Mouse (Mus musculus): ENCODE results near the gene Zfp992. TPM values are rescaled to one million over a fixed set of nuclear protein-coding genes. Genes with fewer than 3 reads are reported as not detected.

Zfp992 gene
- 0.17 and 0.21 TPM in 2 replicates for polyA plus RNA-seq (2012; rRNA removed)

GRCm38 (mm10) chr4:146448950-146449349, at the start of gene Zfp992:
Gene Zfp992 (plus strand): TSS chr4:146449023.

GRCm38 (mm10) chr4:146501727-146502126, 52.9 kb downstream of the Zfp992 start, which contains the start of gene Zfp981:
Gene Zfp981 (plus strand): TSS chr4:146502027.

Other genes starting within 250 kb of the Zfp992 start
- gene Zfp981, start 53.0 kb downstream of the Zfp992 start, polyA plus RNA-seq (2012; rRNA removed): not detected in 2 replicates
- gene Zfp993, start 161.9 kb downstream of the Zfp992 start, polyA plus RNA-seq (2012; rRNA removed): 0.19 and 0.23 TPM in 2 replicates

Data from colon, adult 2 months (tissue).